Comparison of ENCODE assay signal across 22 mouse cellular contexts in the genomic region with DNA sequence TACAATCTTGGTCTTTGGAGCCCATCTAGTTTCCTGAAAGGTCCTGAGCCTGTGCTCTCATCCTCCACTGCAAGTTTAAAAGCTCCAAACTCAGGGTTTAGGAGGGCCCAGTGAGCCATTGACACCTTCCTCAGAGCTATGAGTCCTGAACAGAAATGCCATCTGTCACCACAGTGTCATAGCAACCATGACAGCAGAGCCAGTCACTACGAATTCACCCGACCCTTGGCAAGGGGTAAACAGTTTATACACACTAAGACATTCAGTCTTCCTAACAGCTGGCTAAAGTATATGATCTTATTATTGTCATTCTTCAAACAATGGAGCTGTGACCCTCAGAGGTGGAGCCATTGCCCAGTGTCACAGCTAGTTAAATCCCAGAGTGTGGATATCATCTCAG.
DNase-seq lines count a peak whose midpoint lies in the region; ATAC-seq and TF ChIP-seq lines count a peak whose summit lies in the region.
"Had no signal": no experiment of that assay in that cellular context is flagged by ENCODE, and none has a peak within 500 bp of the region (broad histone marks: within the 10 kb centered on the region; RNA-seq: fewer than 3 reads in every experiment).

No protein-coding gene starts in this region.

- WGBS in hindbrain, postnatal 0 days = 16% methylated on average over 2 of the region's 2 CpGs
- 13% methylated on average over 2 of the region's 2 CpGs for WGBS in hindbrain, embryonic 14.5 days
- WGBS in midbrain, postnatal 0 days = 42% methylated on average over 2 of the region's 2 CpGs
- 32% methylated on average over 2 of the region's 2 CpGs for WGBS in lung, adult 2 months

- ATAC-seq in hindbrain, postnatal 0 days = peak; percentile 62; the same call in 1 of the 2 replicates
- ATAC-seq in hindbrain, embryonic 14.5 days (ENCODE audit: low FRiP score) = no peak
- ATAC-seq in midbrain, postnatal 0 days (ENCODE audit: low FRiP score) = no peak
- ATAC-seq: activated CD4-positive, CD25-positive, alpha-beta regulatory T cell, adult 4 months; intestine, embryonic 16.5 days; Patski had no signal

- H3K4me2 ChIP-seq in hindbrain, postnatal 0 days (ENCODE audit: low read depth, low read length) = no peak overlapping the region
- H3K4me2 ChIP-seq in hindbrain, embryonic 14.5 days (replicated peaks) = no peak overlapping the region
- no peak overlapping the region for H3K4me2 ChIP-seq in midbrain, postnatal 0 days (ENCODE audit: low read depth, low read length, poor library complexity, severe bottlenecking)
- H3K4me2 ChIP-seq: embryonic facial prominence, embryonic 12.5 days; forebrain, embryonic 12.5 days; heart, embryonic 11.5 days; heart, embryonic 15.5 days; hindbrain, embryonic 13.5 days had no signal

- DNase-seq in embryo, embryonic 10 days (ENCODE audit: low spot score) = peak; percentile 22
- no peak for DNase-seq in embryo, embryonic 10.5 days (ENCODE audit: low spot score)
- DNase-seq in hindbrain, postnatal 0 days (ENCODE audit: low spot score) = peak; percentile 30
- DNase-seq in hindbrain, embryonic 14.5 days (ENCODE audit: low spot score) = no peak
- DNase-seq in brain, embryonic 14.5 days (ENCODE audit: low read depth) = peak; percentile 44
- DNase-seq in midbrain, postnatal 0 days (ENCODE audit: low spot score) = peak; percentile 39
- DNase-seq in lung, adult 2 months = no peak
- DNase-seq: adrenal gland, postnatal 14 days; cerebellum, adult 8-10 months; cerebellum, postnatal 36 days; gastrocnemius, postnatal 36 days; heart, adult 11 months; heart, postnatal 14 days had no signal

- H3K27ac ChIP-seq in hindbrain, postnatal 0 days = no peak overlapping the region
- H3K27ac ChIP-seq in hindbrain, embryonic 14.5 days = no peak overlapping the region
- H3K27ac ChIP-seq in midbrain, postnatal 0 days (ENCODE audit: low read depth, low read length) = no peak overlapping the region
- H3K27ac ChIP-seq: embryonic facial prominence, embryonic 12.5 days; forebrain, embryonic 12.5 days; heart, embryonic 15.5 days; hindbrain, embryonic 13.5 days had no signal

- no peaks in the 10 kb centered on the region for H3K9me3 ChIP-seq in hindbrain, postnatal 0 days (ENCODE audit: low read length)
- no peaks in the 10 kb centered on the region for H3K9me3 ChIP-seq in hindbrain, embryonic 14.5 days (ENCODE audit: control insufficient read depth, low read length)
- no peaks in the 10 kb centered on the region for H3K9me3 ChIP-seq in midbrain, postnatal 0 days (ENCODE audit: low read length)
- H3K9me3 ChIP-seq: embryonic facial prominence, embryonic 12.5 days; forebrain, embryonic 12.5 days; heart, embryonic 15.5 days; hindbrain, embryonic 13.5 days had no signal

- no peak for TF ChIP-seq POLR2A in brain, embryonic 14.5 days (IDR thresholded peaks at IDR 0.05; ENCODE audit: borderline replicate concordance, extremely low read depth, insufficient read depth, insufficient read length, poor library complexity, severe bottlenecking)
- TF ChIP-seq POLR2A in lung, adult 2 months (IDR thresholded peaks at IDR 0.05; ENCODE audit: borderline replicate concordance, extremely low read depth, low read depth, low read length) = no peak

- no peak for TF ChIP-seq CTCF in hindbrain, postnatal 0 days (IDR thresholded peaks at IDR 0.05; ENCODE audit: low read depth)
- no peak for TF ChIP-seq CTCF in brain, embryonic 14.5 days (IDR thresholded peaks at IDR 0.05; ENCODE audit: borderline replicate concordance, extremely low read depth, insufficient read depth, insufficient read length)
- no peak for TF ChIP-seq CTCF in midbrain, postnatal 0 days (IDR thresholded peaks at IDR 0.05)
- TF ChIP-seq CTCF in lung, adult 2 months (IDR thresholded peaks at IDR 0.05; ENCODE audit: insufficient read depth, low read length) = no peak

- no peak overlapping the region for H3K9ac ChIP-seq in hindbrain, postnatal 0 days (replicated peaks; ENCODE audit: low read length)
- no peak overlapping the region for H3K9ac ChIP-seq in hindbrain, embryonic 14.5 days
- H3K9ac ChIP-seq in midbrain, postnatal 0 days (replicated peaks; ENCODE audit: low read length, poor library complexity, severe bottlenecking) = no peak overlapping the region
- H3K9ac ChIP-seq: embryonic facial prominence, embryonic 12.5 days; forebrain, embryonic 12.5 days; heart, embryonic 15.5 days; hindbrain, embryonic 13.5 days had no signal

- H3K4me1 ChIP-seq in hindbrain, postnatal 0 days (ENCODE audit: insufficient read depth, low read length) = no peaks in the 10 kb centered on the region
- no peaks in the 10 kb centered on the region for H3K4me1 ChIP-seq in hindbrain, embryonic 14.5 days (replicated peaks; ENCODE audit: control insufficient read depth, insufficient read depth, low read length)
- no peaks in the 10 kb centered on the region for H3K4me1 ChIP-seq in midbrain, postnatal 0 days (ENCODE audit: insufficient read depth, low read length)
- no peaks in the 10 kb centered on the region; the same call in 1 of the 2 replicates for H3K4me1 ChIP-seq in lung, adult 2 months (ENCODE audit: control insufficient read depth, insufficient read depth, low read length)
- H3K4me1 ChIP-seq: forebrain, embryonic 12.5 days; heart, embryonic 15.5 days; hindbrain, embryonic 13.5 days had no signal

- no peaks in the 10 kb centered on the region for H3K36me3 ChIP-seq in hindbrain, postnatal 0 days (ENCODE audit: insufficient read depth, low read length)
- no peaks in the 10 kb centered on the region for H3K36me3 ChIP-seq in hindbrain, embryonic 14.5 days (replicated peaks; ENCODE audit: control insufficient read depth, insufficient read depth)
- no peaks in the 10 kb centered on the region for H3K36me3 ChIP-seq in midbrain, postnatal 0 days (ENCODE audit: insufficient read depth, low read length)
- H3K36me3 ChIP-seq: embryonic facial prominence, embryonic 12.5 days; forebrain, embryonic 12.5 days; heart, embryonic 15.5 days; hindbrain, embryonic 13.5 days had no signal

- no peaks in the 10 kb centered on the region for H3K27me3 ChIP-seq in hindbrain, postnatal 0 days (ENCODE audit: insufficient read depth, low read length)
- no peaks in the 10 kb centered on the region for H3K27me3 ChIP-seq in hindbrain, embryonic 14.5 days (ENCODE audit: control insufficient read depth, insufficient read depth, low read length)
- H3K27me3 ChIP-seq in midbrain, postnatal 0 days (ENCODE audit: insufficient read depth, low read length) = no peaks in the 10 kb centered on the region
- H3K27me3 ChIP-seq: CH12.LX; embryonic facial prominence, embryonic 12.5 days; forebrain, embryonic 12.5 days; heart, embryonic 15.5 days; hindbrain, embryonic 13.5 days; Patski had no signal

- H3K4me3 ChIP-seq in hindbrain, postnatal 0 days (ENCODE audit: low read length) = no peak overlapping the region
- no peak overlapping the region for H3K4me3 ChIP-seq in hindbrain, embryonic 14.5 days (replicated peaks; ENCODE audit: low read length)
- H3K4me3 ChIP-seq in midbrain, postnatal 0 days (ENCODE audit: low read depth, low read length) = no peak overlapping the region
- H3K4me3 ChIP-seq in lung, adult 2 months (replicated peaks; ENCODE audit: extremely low read depth, low read depth, low read length) = no peak overlapping the region
- H3K4me3 ChIP-seq: embryonic facial prominence, embryonic 12.5 days; forebrain, embryonic 12.5 days; heart, embryonic 15.5 days; hindbrain, embryonic 13.5 days had no signal

Comparison
In these comparisons a context has a peak if more than half of its experiments do, and no peak if none do; other contexts are left out.
1. DNase-seq: peak in embryo, embryonic 10 days (single experiment), hindbrain, postnatal 0 days (single experiment), brain, embryonic 14.5 days (single experiment) and midbrain, postnatal 0 days (single experiment); none in embryo, embryonic 10.5 days (single experiment), hindbrain, embryonic 14.5 days (single experiment) and lung, adult 2 months (single experiment).